24 mouse cellular contexts compared by ENCODE assay signal in genomic region chr13:97678991-97679390, GRCm38 (mm10).
DNase-seq lines count a peak whose midpoint lies in the region; TF ChIP-seq lines count a peak whose summit lies in the region.
"Had no signal": no experiment of that assay in that cellular context is flagged by ENCODE, and none has a peak within 500 bp of the region (broad histone marks: within the 10 kb centered on the region; RNA-seq: fewer than 3 reads in every experiment).

No protein-coding gene starts in this region.

- intact Hi-C loops in heart, adult 2 months (cut with DNase I) = no loop called here

- 87% methylated on average over 5 of the region's 5 CpGs for WGBS in heart, adult 2 months

- peak; percentile 72 for DNase-seq in heart, adult 11 months
- no peak for DNase-seq in heart, adult 2 months
- peak; percentile 23 for DNase-seq in NIH3T3 (ENCODE audit: low read depth)
- no peak for DNase-seq in adrenal gland, adult (ENCODE audit: inconsistent age in 2 of 2, low spot score in 1 of 2)
- no peak for DNase-seq in cerebellum, adult 9-11 months
- DNase-seq: adrenal gland, adult 2 months; adrenal gland, postnatal 14 days; B cell, adult 2 months; cerebellum, adult 11 months; cerebellum, adult 2 months; cerebellum, postnatal 10 days; cerebellum, postnatal 36 days; embryo, embryonic 11 days; gastrocnemius, postnatal 14 days; kidney, adult 8-10 months had no signal

- H3K27me3 ChIP-seq in heart, adult 2 months (ENCODE audit: control insufficient read depth, insufficient read depth, low read length) = no peaks in the 10 kb centered on the region
- H3K27me3 ChIP-seq: CH12.LX; embryonic facial prominence, embryonic 13.5 days; forebrain, embryonic 13.5 days; hindbrain, embryonic 12.5 days; hindbrain, embryonic 15.5 days had no signal

- no peak for TF ChIP-seq POLR2A in heart, adult 2 months (IDR thresholded peaks at IDR 0.05; ENCODE audit: insufficient read depth, low read depth, low read length)
- TF ChIP-seq POLR2A in embryonic fibroblast, embryonic 13.5 days (IDR thresholded peaks at IDR 0.05; ENCODE audit: low read depth, low read length) = no peak

- H3K36me3 ChIP-seq in heart, adult 2 months (ENCODE audit: control insufficient read depth, insufficient read depth, low read length) = no peaks in the 10 kb centered on the region
- H3K36me3 ChIP-seq: embryonic facial prominence, embryonic 10.5 days; embryonic facial prominence, embryonic 13.5 days; forebrain, embryonic 10.5 days; G1E; hindbrain, embryonic 12.5 days; hindbrain, embryonic 15.5 days had no signal

- no peak for TF ChIP-seq CTCF in heart, adult 2 months (IDR thresholded peaks at IDR 0.05)
- TF ChIP-seq CTCF in embryonic fibroblast, embryonic 13.5 days (IDR thresholded peaks at IDR 0.05; ENCODE audit: borderline replicate concordance, insufficient read depth, low read length) = no peak

- no peaks in the 10 kb centered on the region for H3K79me2 ChIP-seq in heart, adult 2 months (replicated peaks; ENCODE audit: control insufficient read depth, insufficient read depth, low read length)

- H3K4me3 ChIP-seq in heart, adult 2 months = no peak overlapping the region
- H3K4me3 ChIP-seq in embryonic fibroblast, embryonic 13.5 days (ENCODE audit: insufficient read depth, low read length) = no peak overlapping the region
- H3K4me3 ChIP-seq: embryonic facial prominence, embryonic 10.5 days; embryonic facial prominence, embryonic 13.5 days; forebrain, embryonic 10.5 days; forebrain, embryonic 13.5 days; hindbrain, embryonic 12.5 days; hindbrain, embryonic 15.5 days had no signal

- H3K4me1 ChIP-seq in heart, adult 2 months (ENCODE audit: control insufficient read depth, insufficient read depth, low read length) = peaks cover 2% of the 10 kb centered on the region; the same call in 1 of the 2 replicates
- no peaks in the 10 kb centered on the region for H3K4me1 ChIP-seq in embryonic fibroblast, embryonic 13.5 days (ENCODE audit: control insufficient read depth, insufficient read depth, low read length)

- no peak for TF ChIP-seq EP300 in heart, adult 2 months (IDR thresholded peaks at IDR 0.05; ENCODE audit: insufficient read depth, low read depth, low read length)

- H3K9ac ChIP-seq in heart, adult 2 months (ENCODE audit: low read depth, low read length) = no peak overlapping the region
- H3K9ac ChIP-seq: embryonic facial prominence, embryonic 13.5 days; forebrain, embryonic 13.5 days; hindbrain, embryonic 12.5 days; hindbrain, embryonic 15.5 days had no signal

- no peak overlapping the region for H3K27ac ChIP-seq in heart, adult 2 months
- peak overlapping the region; percentile 62 for H3K27ac ChIP-seq in embryonic fibroblast, embryonic 13.5 days (ENCODE audit: insufficient read depth, low read length)
- H3K27ac ChIP-seq: embryonic facial prominence, embryonic 10.5 days; embryonic facial prominence, embryonic 13.5 days; forebrain, embryonic 10.5 days; forebrain, embryonic 13.5 days; hindbrain, embryonic 12.5 days; hindbrain, embryonic 15.5 days had no signal

Comparison
In these comparisons a context has a peak if more than half of its experiments do, and no peak if none do; other contexts are left out.
1. DNase-seq: peak in heart, adult 11 months (single experiment) and NIH3T3 (single experiment); none in heart, adult 2 months (0 of 2), adrenal gland, adult (0 of 2) and cerebellum, adult 9-11 months (single experiment).